ENCODE assay signal across 21 mouse cellular contexts in the genomic region with DNA sequence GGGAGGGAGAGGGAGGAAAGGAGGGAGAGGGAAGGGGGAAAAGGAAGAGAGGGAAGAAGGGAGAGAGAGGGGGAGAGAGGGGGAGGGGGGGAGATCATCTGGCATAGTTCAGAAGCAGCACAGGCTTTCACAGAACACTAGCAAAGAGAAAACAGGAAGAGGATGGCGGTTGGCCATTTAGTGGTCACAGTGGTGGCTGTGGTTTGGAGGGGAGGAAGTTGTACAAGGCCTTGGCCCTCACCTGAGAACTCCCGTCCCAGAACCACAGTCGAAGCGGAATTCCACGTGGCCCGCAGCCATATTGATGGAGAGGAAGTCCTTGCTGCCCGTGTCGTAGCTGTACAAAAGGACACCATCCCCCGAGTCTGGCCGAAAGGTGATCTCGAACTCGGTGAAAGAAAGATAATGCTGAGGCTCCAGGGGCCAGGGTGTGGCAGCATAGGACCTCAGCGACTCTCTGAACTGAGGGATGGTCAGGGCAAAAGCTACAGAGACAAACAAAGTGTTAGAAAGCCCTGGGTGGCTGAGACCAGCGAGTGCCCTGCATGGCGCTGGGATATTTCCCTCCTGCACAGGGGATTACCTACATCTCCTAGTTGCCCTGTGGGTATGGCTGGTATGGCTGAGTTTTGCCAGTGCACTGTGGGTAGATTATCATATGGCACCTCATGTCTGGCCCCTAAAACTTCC.
A peak's percentile ranks its signal among the peaks of the same experiment; 100 is the strongest.
DNase-seq lines count a peak whose midpoint lies in the region; ATAC-seq and TF ChIP-seq lines count a peak whose summit lies in the region.
"Had no signal": no experiment of that assay in that cellular context is flagged by ENCODE, and none has a peak within 500 bp of the region (broad histone marks: within the 10 kb centered on the region; RNA-seq: fewer than 3 reads in every experiment).

No protein-coding gene starts in this region.

- no peaks in the 10 kb centered on the region for H3K4me1 ChIP-seq in intestine, postnatal 0 days (replicated peaks; ENCODE audit: control insufficient read depth, insufficient read depth, low read length)
- H3K4me1 ChIP-seq in intestine, embryonic 16.5 days (ENCODE audit: control insufficient read depth, insufficient read depth, low read length), result no peaks in the 10 kb centered on the region
- H3K4me1 ChIP-seq: embryonic facial prominence, embryonic 13.5 days; forebrain, embryonic 13.5 days; heart, embryonic 10.5 days; hindbrain, embryonic 15.5 days had no signal

- H3K9me3 ChIP-seq in intestine, postnatal 0 days (ENCODE audit: control insufficient read depth), result no peaks in the 10 kb centered on the region
- H3K9me3 ChIP-seq in intestine, embryonic 16.5 days (ENCODE audit: control insufficient read depth, low read length), result no peaks in the 10 kb centered on the region
- H3K9me3 ChIP-seq: embryonic facial prominence, embryonic 13.5 days; forebrain, embryonic 13.5 days; heart, embryonic 10.5 days; hindbrain, embryonic 15.5 days had no signal

- no peak overlapping the region for H3K4me3 ChIP-seq in intestine, postnatal 0 days (ENCODE audit: low read depth, low read length)
- no peak overlapping the region for H3K4me3 ChIP-seq in intestine, embryonic 16.5 days (ENCODE audit: low read length)
- H3K4me3 ChIP-seq: embryonic facial prominence, embryonic 13.5 days; forebrain, embryonic 13.5 days; heart, embryonic 10.5 days; hindbrain, embryonic 15.5 days had no signal

- H3K27me3 ChIP-seq in intestine, postnatal 0 days (replicated peaks; ENCODE audit: control insufficient read depth, insufficient read depth, low read length), result no peaks in the 10 kb centered on the region
- H3K27me3 ChIP-seq in intestine, embryonic 16.5 days (replicated peaks; ENCODE audit: control insufficient read depth, insufficient read depth, low read length), result no peaks in the 10 kb centered on the region
- H3K27me3 ChIP-seq: embryonic facial prominence, embryonic 13.5 days; forebrain, embryonic 13.5 days; hindbrain, embryonic 15.5 days had no signal

- TF ChIP-seq CTCF in intestine, postnatal 0 days (IDR thresholded peaks at IDR 0.05; ENCODE audit: low read depth), result 0 out of 2 replicates have a peak, but pooled peaks have one; percentile 4

- WGBS in intestine, postnatal 0 days, result 68% methylated on average over 15 of the region's 15 CpGs
- 79% methylated on average over 15 of the region's 15 CpGs for WGBS in intestine, embryonic 16.5 days

- no peak overlapping the region for H3K9ac ChIP-seq in intestine, postnatal 0 days (ENCODE audit: low read depth, low read length)
- no peak overlapping the region for H3K9ac ChIP-seq in intestine, embryonic 16.5 days (ENCODE audit: low read depth, low read length)
- H3K9ac ChIP-seq: embryonic facial prominence, embryonic 13.5 days; forebrain, embryonic 13.5 days; forebrain, postnatal 0 days; hindbrain, embryonic 15.5 days had no signal

- H3K27ac ChIP-seq in intestine, postnatal 0 days (ENCODE audit: low read depth, low read length), result no peak overlapping the region
- no peak overlapping the region for H3K27ac ChIP-seq in intestine, embryonic 16.5 days (ENCODE audit: low read length)
- H3K27ac ChIP-seq: embryonic facial prominence, embryonic 13.5 days; forebrain, embryonic 13.5 days; heart, embryonic 10.5 days; hindbrain, embryonic 15.5 days had no signal

- H3K4me2 ChIP-seq in intestine, postnatal 0 days (replicated peaks; ENCODE audit: low read depth), result no peak overlapping the region
- H3K4me2 ChIP-seq in intestine, embryonic 16.5 days (ENCODE audit: low read depth, low read length), result no peak overlapping the region
- H3K4me2 ChIP-seq: embryonic facial prominence, embryonic 13.5 days; forebrain, embryonic 13.5 days; hindbrain, embryonic 15.5 days had no signal

- ATAC-seq in intestine, postnatal 0 days, result no peak
- ATAC-seq in intestine, embryonic 16.5 days, result no peak
- peak; percentile 67 to 70 for ATAC-seq in hematopoietic stem cell, adult 5-6 weeks (replicated peaks in 1 of 2; ENCODE audit: insufficient read depth in 1 of 2, low FRiP score in 2 of 2, low TSS enrichment in 1 of 2, low read depth in 1 of 2, poor library complexity in 2 of 2, severe bottlenecking in 2 of 2)
- peak; percentile 73 for ATAC-seq in megakaryocyte progenitor cell, adult 5-6 weeks (replicated peaks; ENCODE audit: poor library complexity)
- ATAC-seq: activated CD4-positive, CD25-positive, alpha-beta regulatory T cell, adult 4 months; forebrain, embryonic 13.5 days; forebrain, postnatal 0 days; inflammation-experienced regulatory T-cells, adult 6 months; Patski had no signal

- DNase-seq in 416B (ENCODE audit: low read depth), result peak; percentile 46
- DNase-seq in embryo, embryonic 10 days (ENCODE audit: low spot score), result no peak
- no peak for DNase-seq in kidney, adult 18-20 months
- DNase-seq: adrenal gland, postnatal 14 days; cerebellum, adult 11-12 months; cerebellum, adult 9-11 months; forebrain, postnatal 0 days; gastrocnemius, postnatal 25 days; heart, adult 18-20 months; heart, postnatal 10 days had no signal

- no peaks in the 10 kb centered on the region for H3K36me3 ChIP-seq in intestine, postnatal 0 days (ENCODE audit: control insufficient read depth, insufficient read depth)
- H3K36me3 ChIP-seq in intestine, embryonic 16.5 days (ENCODE audit: control insufficient read depth, insufficient read depth, low read length), result no peaks in the 10 kb centered on the region
- H3K36me3 ChIP-seq: heart, embryonic 10.5 days; hindbrain, embryonic 15.5 days had no signal

Comparison
In these comparisons a context has a peak if more than half of its experiments do, and no peak if none do; other contexts are left out.
1. ATAC-seq: peak in hematopoietic stem cell, adult 5-6 weeks (2 of 2) and megakaryocyte progenitor cell, adult 5-6 weeks (single experiment); none in intestine, postnatal 0 days (single experiment) and intestine, embryonic 16.5 days (single experiment).